Mouse (Mus musculus): ENCODE measurements around the gene Diaph2. TPM values are rescaled to one million over a fixed set of nuclear protein-coding genes. Genes with fewer than 3 reads are reported as not detected.

Gene Diaph2
- polyA plus RNA-seq, 1 experiment from 2014 or later: 2.0 TPM

DNA sequence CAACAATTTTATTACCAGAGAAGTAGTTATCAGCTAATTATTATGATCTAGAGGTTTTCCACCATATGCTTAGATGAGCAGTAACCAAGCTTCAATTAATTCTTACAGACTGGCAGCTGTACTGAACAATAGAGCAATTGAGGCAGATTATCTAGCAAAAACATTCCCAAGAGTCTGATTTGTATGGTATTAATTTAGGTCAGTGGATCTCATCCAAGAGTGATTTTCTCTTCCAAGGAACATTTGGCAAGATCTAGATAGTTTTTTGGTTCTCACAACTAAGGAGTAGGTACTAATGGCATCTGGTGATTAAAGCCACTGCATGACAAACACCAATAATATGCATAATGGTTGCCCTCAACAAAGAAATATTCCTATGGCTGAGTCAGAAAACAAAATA lies 516.2 kb downstream of the Diaph2 start:
- no peaks in the 10 kb centered on the region for H3K27me3 ChIP-seq (replicated peaks; ENCODE audit: control insufficient read depth, insufficient read depth, low read length)
- no peak overlapping the region for H3K4me3 ChIP-seq (ENCODE audit: low read depth, low read length)
- H3K9me3 ChIP-seq (ENCODE audit: control insufficient read depth, low read length): no peaks in the 10 kb centered on the region
- H3K4me1 ChIP-seq (replicated peaks; ENCODE audit: control insufficient read depth, insufficient read depth, low read length): no peaks in the 10 kb centered on the region
- no peak overlapping the region for H3K9ac ChIP-seq (ENCODE audit: low read depth, low read length)
- H3K4me2 ChIP-seq: no peak overlapping the region
- no peaks in the 10 kb centered on the region for H3K36me3 ChIP-seq (ENCODE audit: control insufficient read depth, insufficient read depth, low read length)
- ATAC-seq (replicated peaks; ENCODE audit: low FRiP score) (no peak), DNase-seq (ENCODE audit: low spot score) (no peak)
- no peak overlapping the region for H3K27ac ChIP-seq (ENCODE audit: low read depth, low read length)

DNA sequence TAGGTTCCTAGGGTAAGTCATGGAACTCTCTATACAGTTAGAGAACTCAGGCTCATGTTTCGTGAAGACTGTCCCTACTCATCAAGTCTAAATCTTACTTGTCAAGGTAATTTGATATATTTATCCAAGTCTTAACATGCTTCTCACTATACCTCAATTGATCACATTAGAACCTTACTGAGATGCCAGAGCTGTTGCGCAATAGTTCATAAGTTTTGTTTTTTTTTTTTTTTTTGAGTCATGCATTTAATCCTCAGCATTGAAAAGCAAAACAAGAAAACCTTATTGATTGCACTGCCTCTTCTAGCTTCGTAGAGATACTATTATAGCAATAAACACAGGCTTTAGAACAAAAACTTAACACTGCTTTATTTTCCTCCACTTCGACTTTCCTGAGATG lies 529.6 kb downstream of the Diaph2 start:
- Histone ChIP-seq H3K27me3 (replicated peaks; ENCODE audit: control insufficient read depth, insufficient read depth, low read length) (no peaks in the 10 kb centered on the region), H3K27ac (ENCODE audit: low read depth, low read length) (no peak overlapping the region), H3K4me1 (replicated peaks; ENCODE audit: control insufficient read depth, insufficient read depth, low read length) (no peaks in the 10 kb centered on the region), H3K4me3 (ENCODE audit: low read depth, low read length) (no peak overlapping the region), H3K9me3 (ENCODE audit: control insufficient read depth, low read length) (no peaks in the 10 kb centered on the region), H3K4me2 (no peak overlapping the region), H3K9ac (ENCODE audit: low read depth, low read length) (no peak overlapping the region), H3K36me3 (ENCODE audit: control insufficient read depth, insufficient read depth, low read length) (no peaks in the 10 kb centered on the region)
- DNase-seq (ENCODE audit: low spot score): no peak
- no peak for ATAC-seq (replicated peaks; ENCODE audit: low FRiP score)
- WGBS: 78% methylated on average over 4 of the region's 4 CpGs

DNA sequence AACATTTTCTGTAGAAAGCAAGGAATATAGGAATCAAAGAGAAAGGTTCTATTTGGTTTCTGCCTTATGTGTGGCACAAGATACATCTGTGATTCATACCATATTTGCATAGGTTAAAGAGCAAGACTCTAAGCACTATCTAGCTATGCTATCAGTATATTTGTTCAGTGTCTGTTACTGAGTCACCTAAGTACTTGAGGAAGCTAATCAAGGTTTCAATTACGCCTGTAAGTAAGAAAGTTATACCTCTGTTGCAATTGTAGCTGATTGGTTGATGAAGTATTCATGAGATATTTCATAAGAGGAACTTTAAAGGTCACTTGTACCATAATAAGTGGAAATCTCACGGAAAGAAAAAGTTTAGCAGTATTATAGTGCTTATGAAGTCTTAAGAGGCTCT lies 531.9 kb downstream of the Diaph2 start:
- H3K9ac ChIP-seq (ENCODE audit: low read depth, low read length): no peak overlapping the region
- ATAC-seq (replicated peaks; ENCODE audit: low FRiP score) (no peak), DNase-seq (ENCODE audit: low spot score) (no peak)
- H3K4me1 ChIP-seq (replicated peaks; ENCODE audit: control insufficient read depth, insufficient read depth, low read length): no peaks in the 10 kb centered on the region
- H3K27ac ChIP-seq (ENCODE audit: low read depth, low read length): no peak overlapping the region
- H3K4me2 ChIP-seq: no peak overlapping the region
- H3K4me3 ChIP-seq (ENCODE audit: low read depth, low read length): no peak overlapping the region
- H3K36me3 ChIP-seq (ENCODE audit: control insufficient read depth, insufficient read depth, low read length): no peaks in the 10 kb centered on the region
- no peaks in the 10 kb centered on the region for H3K27me3 ChIP-seq (replicated peaks; ENCODE audit: control insufficient read depth, insufficient read depth, low read length)
- H3K9me3 ChIP-seq (ENCODE audit: control insufficient read depth, low read length): no peaks in the 10 kb centered on the region
- WGBS: 85% methylated on average over 2 of the region's 2 CpGs

GRCm38 (mm10) chrX:130287032-130287431 lies 537.5 kb downstream of the Diaph2 start:
- ATAC-seq (replicated peaks; ENCODE audit: low FRiP score) (no peak), DNase-seq (ENCODE audit: low spot score) (no peak)
- no peaks in the 10 kb centered on the region for H3K9me3 ChIP-seq (ENCODE audit: control insufficient read depth, low read length)
- no peak overlapping the region for H3K27ac ChIP-seq (ENCODE audit: low read depth, low read length)
- H3K9ac ChIP-seq (ENCODE audit: low read depth, low read length): no peak overlapping the region
- 69% methylated on average over 8 of the region's 9 CpGs for WGBS
- no peaks in the 10 kb centered on the region for H3K36me3 ChIP-seq (ENCODE audit: control insufficient read depth, insufficient read depth, low read length)
- no peak overlapping the region for H3K4me2 ChIP-seq
- no peaks in the 10 kb centered on the region for H3K4me1 ChIP-seq (replicated peaks; ENCODE audit: control insufficient read depth, insufficient read depth, low read length)
- no peaks in the 10 kb centered on the region for H3K27me3 ChIP-seq (replicated peaks; ENCODE audit: control insufficient read depth, insufficient read depth, low read length)
- no peak overlapping the region for H3K4me3 ChIP-seq (ENCODE audit: low read depth, low read length)

GRCm38 (mm10) chrX:130289775-130290174 lies 540.2 kb downstream of the Diaph2 start:
- DNase-seq (ENCODE audit: low spot score) (no peak), ATAC-seq (replicated peaks; ENCODE audit: low FRiP score) (no peak)
- no peaks in the 10 kb centered on the region for H3K36me3 ChIP-seq (ENCODE audit: control insufficient read depth, insufficient read depth, low read length)
- no peak overlapping the region for H3K4me3 ChIP-seq (ENCODE audit: low read depth, low read length)
- no peak overlapping the region for H3K27ac ChIP-seq (ENCODE audit: low read depth, low read length)
- no peak overlapping the region for H3K9ac ChIP-seq (ENCODE audit: low read depth, low read length)
- WGBS: 70% methylated on average over 5 of the region's 5 CpGs
- H3K4me2 ChIP-seq: no peak overlapping the region
- H3K27me3 ChIP-seq (replicated peaks; ENCODE audit: control insufficient read depth, insufficient read depth, low read length): no peaks in the 10 kb centered on the region
- no peaks in the 10 kb centered on the region for H3K9me3 ChIP-seq (ENCODE audit: control insufficient read depth, low read length)
- no peaks in the 10 kb centered on the region for H3K4me1 ChIP-seq (replicated peaks; ENCODE audit: control insufficient read depth, insufficient read depth, low read length)

GRCm38 (mm10) chrX:130350808-130351435 lies 601.4 kb downstream of the Diaph2 start:
- Histone ChIP-seq H3K27me3 (replicated peaks; ENCODE audit: control insufficient read depth, insufficient read depth, low read length) (no peaks in the 10 kb centered on the region), H3K9ac (ENCODE audit: low read depth, low read length) (no peak overlapping the region), H3K4me1 (replicated peaks; ENCODE audit: control insufficient read depth, insufficient read depth, low read length) (no peaks in the 10 kb centered on the region), H3K27ac (ENCODE audit: low read depth, low read length) (no peak overlapping the region), H3K9me3 (ENCODE audit: control insufficient read depth, low read length) (no peaks in the 10 kb centered on the region), H3K4me2 (no peak overlapping the region), H3K4me3 (ENCODE audit: low read depth, low read length) (no peak overlapping the region), H3K36me3 (ENCODE audit: control insufficient read depth, insufficient read depth, low read length) (no peaks in the 10 kb centered on the region)
- DNase-seq (ENCODE audit: low spot score): no peak
- no peak for ATAC-seq (replicated peaks; ENCODE audit: low FRiP score)

DNA sequence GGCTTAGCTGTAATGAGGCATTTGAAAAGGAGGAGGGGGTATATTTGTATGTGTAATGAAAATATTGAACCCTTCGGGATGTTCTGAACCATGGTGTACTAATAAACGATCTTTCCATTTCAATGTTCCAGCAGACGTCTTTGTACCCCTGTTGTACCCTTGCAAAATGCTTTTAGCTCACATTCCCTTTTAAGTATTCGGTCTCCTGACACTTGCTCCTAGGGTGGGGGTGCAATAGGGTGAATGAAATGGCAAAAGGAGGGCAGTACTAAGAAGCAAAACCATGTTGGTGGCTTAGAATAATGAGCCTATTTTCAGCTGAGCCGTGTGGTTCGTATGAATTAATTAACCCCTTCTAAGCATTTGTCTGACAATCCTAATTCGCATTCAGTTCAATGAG lies 601.9 kb downstream of the Diaph2 start:
- 80% methylated on average over 7 of the region's 7 CpGs for WGBS
- no peak for ATAC-seq (replicated peaks; ENCODE audit: low FRiP score)
- H3K4me1 ChIP-seq (replicated peaks; ENCODE audit: control insufficient read depth, insufficient read depth, low read length): no peaks in the 10 kb centered on the region
- no peak overlapping the region for H3K4me3 ChIP-seq (ENCODE audit: low read depth, low read length)
- no peak for DNase-seq (ENCODE audit: low spot score)
- H3K27me3 ChIP-seq (replicated peaks; ENCODE audit: control insufficient read depth, insufficient read depth, low read length): no peaks in the 10 kb centered on the region
- H3K4me2 ChIP-seq: no peak overlapping the region
- no peak overlapping the region for H3K27ac ChIP-seq (ENCODE audit: low read depth, low read length)
- H3K9ac ChIP-seq (ENCODE audit: low read depth, low read length): no peak overlapping the region
- H3K9me3 ChIP-seq (ENCODE audit: control insufficient read depth, low read length): no peaks in the 10 kb centered on the region
- H3K36me3 ChIP-seq (ENCODE audit: control insufficient read depth, insufficient read depth, low read length): no peaks in the 10 kb centered on the region

DNA sequence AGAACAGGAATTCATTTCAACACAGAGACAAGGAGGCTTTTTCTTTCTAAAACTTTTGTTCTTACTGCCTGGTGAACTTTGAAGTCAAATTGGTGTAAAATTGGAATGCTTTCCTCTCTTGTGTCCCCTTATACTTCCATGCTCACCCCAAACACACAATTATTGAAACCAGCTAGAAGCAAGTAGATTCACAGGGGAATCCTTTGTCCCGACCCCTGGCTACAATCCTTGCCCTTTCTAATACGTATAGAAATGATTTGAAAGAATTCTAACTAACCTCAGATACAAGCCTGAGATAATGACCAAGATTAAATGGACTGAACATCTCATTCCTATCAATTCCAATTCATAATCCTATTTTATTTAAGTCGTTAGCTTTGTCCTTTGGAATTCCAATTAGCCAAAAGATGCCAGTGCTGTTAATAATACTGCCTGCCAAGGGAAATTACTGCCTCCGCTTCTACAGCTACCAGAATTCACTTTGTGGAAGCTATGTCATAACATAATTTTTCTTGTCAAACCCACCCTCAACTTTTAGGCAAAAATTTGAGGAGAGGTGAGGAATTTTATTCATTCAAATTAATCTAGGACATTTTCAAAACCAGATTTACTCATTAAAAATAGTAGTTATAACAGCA lies 644.1 kb downstream of the Diaph2 start:
- no peak for DNase-seq (ENCODE audit: low spot score)

DNA sequence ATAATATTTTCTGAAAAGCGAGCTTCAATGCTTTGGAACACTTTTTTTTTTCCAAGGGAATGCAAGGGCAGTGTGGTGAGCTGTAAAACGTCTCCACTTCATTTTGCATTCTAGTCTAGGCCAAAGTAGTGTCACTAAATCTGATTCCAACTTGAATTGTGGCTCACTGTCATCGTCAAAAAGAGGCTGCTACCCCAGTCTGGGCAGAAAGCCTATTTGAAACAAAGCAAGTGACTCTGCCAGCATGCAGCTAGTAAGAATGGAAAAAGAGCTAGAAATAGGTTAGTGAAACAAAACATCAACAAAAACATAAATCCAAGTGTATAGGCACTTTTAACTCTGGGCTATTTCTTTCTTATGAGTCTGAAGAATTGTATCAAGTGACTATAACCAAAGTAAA lies 653.7 kb downstream of the Diaph2 start:
- DNase-seq (ENCODE audit: low spot score) (no peak), ATAC-seq (replicated peaks; ENCODE audit: low FRiP score) (no peak)
- Histone ChIP-seq H3K4me3 (ENCODE audit: low read depth, low read length) (no peak overlapping the region), H3K4me1 (replicated peaks; ENCODE audit: control insufficient read depth, insufficient read depth, low read length) (no peaks in the 10 kb centered on the region), H3K9me3 (ENCODE audit: control insufficient read depth, low read length) (no peaks in the 10 kb centered on the region), H3K9ac (ENCODE audit: low read depth, low read length) (no peak overlapping the region), H3K27ac (ENCODE audit: low read depth, low read length) (no peak overlapping the region), H3K36me3 (ENCODE audit: control insufficient read depth, insufficient read depth, low read length) (no peaks in the 10 kb centered on the region), H3K27me3 (replicated peaks; ENCODE audit: control insufficient read depth, insufficient read depth, low read length) (no peaks in the 10 kb centered on the region), H3K4me2 (no peak overlapping the region)
- 57% methylated on average over 3 of the region's 3 CpGs for WGBS

More for the DNA sequence above, 644.1 kb downstream of the Diaph2 start:
- H3K4me3 ChIP-seq (ENCODE audit: low read depth, low read length): no peak overlapping the region
- H3K36me3 ChIP-seq (ENCODE audit: control insufficient read depth, insufficient read depth, low read length): no peaks in the 10 kb centered on the region
- ATAC-seq (replicated peaks; ENCODE audit: low FRiP score): no peak
- H3K27ac ChIP-seq (ENCODE audit: low read depth, low read length): no peak overlapping the region
- H3K4me1 ChIP-seq (replicated peaks; ENCODE audit: control insufficient read depth, insufficient read depth, low read length): no peaks in the 10 kb centered on the region
- H3K4me2 ChIP-seq: no peak overlapping the region
- H3K9ac ChIP-seq (ENCODE audit: low read depth, low read length): no peak overlapping the region
- H3K9me3 ChIP-seq (ENCODE audit: control insufficient read depth, low read length): no peaks in the 10 kb centered on the region
- no peaks in the 10 kb centered on the region for H3K27me3 ChIP-seq (replicated peaks; ENCODE audit: control insufficient read depth, insufficient read depth, low read length)
- WGBS: 72% methylated on average over 4 of the region's 4 CpGs
